Mouse (Mus musculus): ENCODE data around the gene Prkar2a.

Gene Prkar2a

GRCm38 (mm10) chr9:108795762-108796161 lies 106.6 kb downstream of the Prkar2a start:
- DNase-seq (ENCODE audit: low read depth, low spot score), result peak; percentile 60

GRCm38 (mm10) chr9:108796351-108796981 lies 107.4 kb downstream of the Prkar2a start:
- no peak for DNase-seq (ENCODE audit: low read depth, low spot score)

GRCm38 (mm10) chr9:108797477-108797876 lies 108.4 kb downstream of the Prkar2a start:
- no peak for DNase-seq (ENCODE audit: low read depth, low spot score)

- no peak for DNase-seq (ENCODE audit: low read depth, low spot score)
These were observed 109.5 kb downstream of the Prkar2a start for GRCm38 (mm10) chr9:108798508-108799075.

- DNase-seq (ENCODE audit: low read depth, low spot score), result no peak
These were observed 110.5 kb downstream of the Prkar2a start for GRCm38 (mm10) chr9:108799564-108799963.

Measured in ES-CJ7 (cell line).